Mouse (Mus musculus) granulocyte monocyte progenitor cell, adult 5-6 weeks (primary cell): ENCODE data around the gene Exosc5. TPM values are rescaled to one million over a fixed set of nuclear protein-coding genes. Genes with fewer than 3 reads are reported as not detected.

ENCODE experiments used
- total RNA-seq, 2 experiments: library from RNA; stranded (forward) in 1 of 2; stranded (reverse) in 1 of 2; fragments of 200-712, 200-1000 nt in 1 of 2; fragments of >200 nt in 1 of 2; fragmentation: Nextera tagmentation in 1 of 2; gene quantifications; 2 replicates each; pipeline ENCODE4 v1.2.3; 2014 to 2017

Exosc5 gene
- total RNA-seq, 2 experiments from 2014 or later: 81.3 to 84.1 TPM

Other genes starting within 250 kb of the Exosc5 start
- gene Cxcl17, start 246.3 kb upstream of the Exosc5 start, total RNA-seq (2014; fragmentation: Nextera tagmentation): not detected in 2 replicates
- gene Cxcl17, start 246.3 kb upstream of the Exosc5 start, total RNA-seq (2017): not detected in 2 replicates
- gene Ceacam1, start 181.6 kb upstream of the Exosc5 start, total RNA-seq (2014; fragmentation: Nextera tagmentation): 30.3 and 43.8 TPM in 2 replicates
- gene Ceacam1, start 181.6 kb upstream of the Exosc5 start, total RNA-seq (2017): 15.8 and 18.5 TPM in 2 replicates
- gene Ceacam2, start 119.3 kb upstream of the Exosc5 start, total RNA-seq (2014; fragmentation: Nextera tagmentation): not detected in 2 replicates
- gene Ceacam2, start 119.3 kb upstream of the Exosc5 start, total RNA-seq (2017): not detected in 2 replicates
- gene Erich4, start 43.3 kb upstream of the Exosc5 start, total RNA-seq (2014; fragmentation: Nextera tagmentation): not detected in 2 replicates
- gene Erich4, start 43.3 kb upstream of the Exosc5 start, total RNA-seq (2017): not detected in 2 replicates
- 36.0 and 41.9 TPM in 2 replicates for gene Dmac2, start 39.8 kb upstream of the Exosc5 start, total RNA-seq (2014; fragmentation: Nextera tagmentation)
- 35.6 and 39.0 TPM in 2 replicates for gene Dmac2, start 39.8 kb upstream of the Exosc5 start, total RNA-seq (2017)
- 18.7 and 26.1 TPM in 2 replicates for gene B3gnt8, start 32.5 kb upstream of the Exosc5 start, total RNA-seq (2014; fragmentation: Nextera tagmentation)
- 14.6 and 22.9 TPM in 2 replicates for gene B3gnt8, start 32.5 kb upstream of the Exosc5 start, total RNA-seq (2017)
- gene Bckdha, start 183 bp upstream of the Exosc5 start, total RNA-seq (2014; fragmentation: Nextera tagmentation): 42.3 and 76.3 TPM in 2 replicates
- gene Bckdha, start 183 bp upstream of the Exosc5 start, total RNA-seq (2017): 59.8 and 64.6 TPM in 2 replicates
- gene Tmem91, start 16.0 kb downstream of the Exosc5 start, total RNA-seq (2014; fragmentation: Nextera tagmentation): 0.75 and 1.5 TPM in 2 replicates
- not detected in 2 replicates for gene Tmem91, start 16.0 kb downstream of the Exosc5 start, total RNA-seq (2017)
- 49.7 and 53.8 TPM in 2 replicates for gene B9d2, start 21.6 kb downstream of the Exosc5 start, total RNA-seq (2014; fragmentation: Nextera tagmentation)
- 31.0 and 49.9 TPM in 2 replicates for gene B9d2, start 21.6 kb downstream of the Exosc5 start, total RNA-seq (2017)
- gene Tgfb1, start 27.8 kb downstream of the Exosc5 start, total RNA-seq (2014; fragmentation: Nextera tagmentation): 261 and 291 TPM in 2 replicates
- gene Tgfb1, start 27.8 kb downstream of the Exosc5 start, total RNA-seq (2017): 26.4 and 34.3 TPM in 2 replicates
- gene Ccdc97, start 59.9 kb downstream of the Exosc5 start, total RNA-seq (2014; fragmentation: Nextera tagmentation): 35.6 and 51.7 TPM in 2 replicates
- 8.9 and 14.8 TPM in 2 replicates for gene Ccdc97, start 59.9 kb downstream of the Exosc5 start, total RNA-seq (2017)
- 146 and 152 TPM in 2 replicates for gene Hnrnpul1, start 95.6 kb downstream of the Exosc5 start, total RNA-seq (2014; fragmentation: Nextera tagmentation)
- gene Hnrnpul1, start 95.6 kb downstream of the Exosc5 start, total RNA-seq (2017): 146 and 175 TPM in 2 replicates
- gene Axl, start 129.5 kb downstream of the Exosc5 start, total RNA-seq (2014; fragmentation: Nextera tagmentation): 1.0 and 4.0 TPM in 2 replicates
- gene Axl, start 129.5 kb downstream of the Exosc5 start, total RNA-seq (2017): 0.43 and 5.5 TPM in 2 replicates
- not detected in 2 replicates for gene Cyp2s1, start 157.7 kb downstream of the Exosc5 start, total RNA-seq (2014; fragmentation: Nextera tagmentation)
- gene Cyp2s1, start 157.7 kb downstream of the Exosc5 start, total RNA-seq (2017): not detected in 2 replicates
- not detected in 2 replicates for gene Cyp2b10, start 238.5 kb downstream of the Exosc5 start, total RNA-seq (2014; fragmentation: Nextera tagmentation)
- gene Cyp2b10, start 238.5 kb downstream of the Exosc5 start, total RNA-seq (2017): not detected in 2 replicates